Mouse (Mus musculus): ENCODE measurements at regions not wholly inside any gene's neighbourhood (a gene's known extent, or its start where the extent isn't known, plus 50 kb on each side); places are given as distances from the start of the nearest gene placed in this dataset.
A peak's percentile ranks its signal among the peaks of the same experiment; 100 is the strongest.

- TF ChIP-seq CTCF (IDR thresholded peaks at IDR 0.05; ENCODE audit: low read depth), result peak; percentile 81
- TF ChIP-seq EP300 (IDR thresholded peaks at IDR 0.05; ENCODE audit: low read depth), result no peak
These were observed 265.2 kb upstream of the Nr5a2 start for GRCm38 (mm10) chr1:137225418-137225817.
